Mouse (Mus musculus): ENCODE data around the gene Nr6a1. TPM values are rescaled to one million over a fixed set of nuclear protein-coding genes. Genes with fewer than 3 reads are reported as not detected.

The Nr6a1 gene
- total and polyA plus RNA-seq, 3 experiments, result 5.6 to 6.1 (median 5.8) TPM

DNA sequence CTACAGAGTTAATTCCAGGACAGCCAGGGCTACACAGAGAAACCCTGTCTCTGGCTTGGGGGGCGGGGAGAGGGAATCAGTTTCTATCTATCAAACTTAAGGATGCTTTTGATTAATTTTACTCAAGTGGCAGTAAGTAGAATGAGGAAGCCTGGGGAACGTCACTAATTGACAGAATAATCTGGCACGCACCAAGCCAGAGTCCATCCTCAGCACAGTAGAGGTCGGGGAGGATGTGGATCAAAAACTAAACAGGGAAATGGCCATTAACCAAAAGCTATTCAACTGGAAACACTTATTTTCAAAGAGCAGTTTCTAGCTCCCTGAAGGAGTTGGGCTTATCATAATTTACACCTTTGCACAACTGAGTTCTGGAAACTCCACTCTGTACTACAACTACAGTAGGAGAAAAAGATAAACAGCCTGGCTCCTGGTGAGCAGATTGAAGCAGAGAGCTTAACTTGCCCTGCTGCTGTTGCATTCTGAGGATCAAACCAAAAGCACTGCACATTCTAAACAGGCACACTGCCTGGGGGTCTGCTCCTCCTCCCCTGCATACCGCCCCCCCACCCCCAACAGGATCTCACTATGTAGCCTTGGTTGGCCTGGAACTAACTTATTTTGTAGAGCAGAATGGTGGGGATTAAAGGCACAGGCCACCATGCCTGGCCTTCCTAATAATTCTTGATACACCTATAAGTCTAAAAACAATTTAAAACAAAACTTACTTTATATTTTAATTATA, 141.1 kb downstream of the Nr6a1 start:
- Histone ChIP-seq H3K4me1 (ENCODE audit: control insufficient read depth in 1 of 2, insufficient read depth in 2 of 2) (peaks cover 0 to 16% of the 10 kb centered on the region in 2 experiments; a peak in 2 of 4 replicates), H3K9me3 (replicated peaks; ENCODE audit: low read length) (no peaks in the 10 kb centered on the region), H3K27me3 (replicated peaks) (no peaks in the 10 kb centered on the region), H3K4me2 (ENCODE audit: insufficient read depth, low read depth, poor library complexity, severe bottlenecking) (no peak overlapping the region), H3K27ac (ENCODE audit: insufficient read depth, low read depth) (no peak overlapping the region), H3K4me3 (replicated peaks in 1 of 3; ENCODE audit: low read depth in 2 of 3, low read length in 2 of 3, poor library complexity in 1 of 3) (no peak overlapping the region), H3K36me3 (replicated peaks in 1 of 2; ENCODE audit: control insufficient read depth in 1 of 2, insufficient read depth in 1 of 2, low read length in 1 of 2) (no peaks in the 10 kb centered on the region), H3K79me2 (replicated peaks; ENCODE audit: control insufficient read depth, extremely low read depth, insufficient read depth, poor library complexity, severe bottlenecking) (no peaks in the 10 kb centered on the region), H3K9ac (ENCODE audit: insufficient read depth, low read depth) (no peak overlapping the region)
- dilution Hi-C loops (cut with MboI; ENCODE audit: extremely low pct_ligation_motif_present, extremely low pct_unique_long_range_greater_than_20kb, low sequenced_read_pairs), result no loop called here
- no peak for DNase-seq (ENCODE audit: extremely low read depth)
- TF ChIP-seq MYC (IDR thresholded peaks at IDR 0.05; ENCODE audit: low read depth, low read length) (no peak), ZMIZ1 (IDR thresholded peaks at IDR 0.05; ENCODE audit: low read depth, low read length) (no peak), RAD21 (IDR thresholded peaks at IDR 0.05; ENCODE audit: low read depth, low read length) (no peak), MAZ (IDR thresholded peaks at IDR 0.05; ENCODE audit: low read depth, low read length) (no peak), KAT2A (IDR thresholded peaks at IDR 0.05; ENCODE audit: insufficient replicate concordance, low read length) (no peak), MAX (IDR thresholded peaks at IDR 0.05; ENCODE audit: low read length) (no peak), BHLHE40 (IDR thresholded peaks at IDR 0.05; ENCODE audit: low read depth, low read length) (no peak), MXI1 (IDR thresholded peaks at IDR 0.05; ENCODE audit: low read depth, low read length) (no peak), ZNF384 (IDR thresholded peaks at IDR 0.05; ENCODE audit: low read depth, low read length) (no peak), IRF4 (IDR thresholded peaks at IDR 0.05; ENCODE audit: low read depth, low read length) (no peak), CTCF (conservative IDR thresholded peaks at IDR 0.05 in 1 of 2, IDR thresholded peaks at IDR 0.05 in 1 of 2; ENCODE audit: low read depth in 2 of 2, low read length in 2 of 2) (no peak), SIN3A (IDR thresholded peaks at IDR 0.05; ENCODE audit: low read length) (no peak), HCFC1 (IDR thresholded peaks at IDR 0.05; ENCODE audit: low read depth, low read length) (no peak), TCF12 (IDR thresholded peaks at IDR 0.05; ENCODE audit: low read depth, low read length) (no peak), SMC3 (IDR thresholded peaks at IDR 0.05; ENCODE audit: low read depth, low read length) (no peak), ELF1 (IDR thresholded peaks at IDR 0.05; ENCODE audit: low read depth, low read length) (no peak), ZC3H11A (IDR thresholded peaks at IDR 0.05; ENCODE audit: low read depth, low read length) (no peak), CHD1 (IDR thresholded peaks at IDR 0.05; ENCODE audit: low read depth, low read length) (no peak), USF1 (IDR thresholded peaks at IDR 0.05; ENCODE audit: low read depth, low read length) (no peak), ZKSCAN1 (IDR thresholded peaks at IDR 0.05; ENCODE audit: borderline replicate concordance, low read depth, low read length) (no peak)
- in situ Hi-C loops (cut with MboI; ENCODE audit: low pct_ligation_motif_present, low pct_unique_long_range_greater_than_20kb, low sequenced_read_pairs), result no loop called here

DNA sequence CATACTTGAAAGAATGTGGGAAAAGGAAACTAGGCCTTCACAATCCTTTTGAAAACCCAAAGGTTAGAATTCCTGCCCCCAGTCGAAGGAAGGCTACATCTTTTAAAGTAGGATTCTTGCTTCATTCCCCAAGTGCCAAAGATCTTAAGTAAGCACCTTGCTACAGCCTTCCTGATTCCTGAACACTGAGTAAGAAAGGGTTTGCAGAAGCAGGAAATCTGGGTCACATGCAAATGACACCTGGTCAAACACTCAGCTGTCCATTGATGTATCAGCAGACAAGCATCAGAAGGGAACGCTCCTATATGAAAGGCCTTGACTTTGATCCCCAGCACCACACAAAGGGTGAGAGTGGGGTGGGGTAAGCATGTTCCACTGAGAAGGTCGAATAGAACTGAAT, 142.4 kb downstream of the Nr6a1 start:
- Histone ChIP-seq H3K36me3 (replicated peaks in 1 of 2; ENCODE audit: control insufficient read depth in 1 of 2, insufficient read depth in 1 of 2, low read length in 1 of 2) (no peaks in the 10 kb centered on the region), H3K4me1 (ENCODE audit: control insufficient read depth in 1 of 2, insufficient read depth in 2 of 2) (peaks cover 0 to 16% of the 10 kb centered on the region in 2 experiments; a peak in 2 of 4 replicates), H3K4me3 (replicated peaks in 1 of 3; ENCODE audit: low read depth in 2 of 3, low read length in 2 of 3, poor library complexity in 1 of 3) (no peak overlapping the region), H3K27me3 (replicated peaks) (no peaks in the 10 kb centered on the region), H3K9ac (ENCODE audit: insufficient read depth, low read depth) (no peak overlapping the region), H3K9me3 (replicated peaks; ENCODE audit: low read length) (no peaks in the 10 kb centered on the region), H3K27ac (ENCODE audit: insufficient read depth, low read depth) (no peak overlapping the region), H3K79me2 (replicated peaks; ENCODE audit: control insufficient read depth, extremely low read depth, insufficient read depth, poor library complexity, severe bottlenecking) (no peaks in the 10 kb centered on the region), H3K4me2 (ENCODE audit: insufficient read depth, low read depth, poor library complexity, severe bottlenecking) (no peak overlapping the region)
- in situ Hi-C loops (cut with MboI; ENCODE audit: low pct_ligation_motif_present, low pct_unique_long_range_greater_than_20kb, low sequenced_read_pairs) (no loop called here), dilution Hi-C loops (cut with MboI; ENCODE audit: extremely low pct_ligation_motif_present, extremely low pct_unique_long_range_greater_than_20kb, low sequenced_read_pairs) (no loop called here)
- no peak for DNase-seq (ENCODE audit: extremely low read depth)
- TF ChIP-seq POLR2AphosphoS2 (IDR thresholded peaks at IDR 0.05; ENCODE audit: low read depth, low read length), result no peak
- TF ChIP-seq USF1 (IDR thresholded peaks at IDR 0.05; ENCODE audit: low read depth, low read length), result no peak
- no peak for TF ChIP-seq ZNF384 (IDR thresholded peaks at IDR 0.05; ENCODE audit: low read depth, low read length)
- no peak for TF ChIP-seq HCFC1 (IDR thresholded peaks at IDR 0.05; ENCODE audit: low read depth, low read length)
- TF ChIP-seq TBP (conservative IDR thresholded peaks at IDR 0.05; ENCODE audit: low read depth, low read length), result no peak
- no peak for TF ChIP-seq NRF1 (IDR thresholded peaks at IDR 0.05; ENCODE audit: low read depth, low read length)
- no peak for TF ChIP-seq MAZ (IDR thresholded peaks at IDR 0.05; ENCODE audit: low read depth, low read length)
- no peak for TF ChIP-seq JUN (IDR thresholded peaks at IDR 0.05; ENCODE audit: insufficient read depth, low read depth, low read length)
- TF ChIP-seq E2F4 (IDR thresholded peaks at IDR 0.05; ENCODE audit: insufficient replicate concordance, low read depth, low read length), result no peak
- no peak for TF ChIP-seq EP300 (IDR thresholded peaks at IDR 0.05; ENCODE audit: low read length)
- no peak for TF ChIP-seq CHD1 (IDR thresholded peaks at IDR 0.05; ENCODE audit: low read depth, low read length)
- TF ChIP-seq KAT2A (IDR thresholded peaks at IDR 0.05; ENCODE audit: insufficient replicate concordance, low read length), result no peak
- TF ChIP-seq ETS1 (conservative IDR thresholded peaks at IDR 0.05; ENCODE audit: low read depth, low read length), result no peak
- TF ChIP-seq CTCF (conservative IDR thresholded peaks at IDR 0.05 in 1 of 2, IDR thresholded peaks at IDR 0.05 in 1 of 2; ENCODE audit: low read depth in 2 of 2, low read length in 2 of 2), result no peak
